Mouse (Mus musculus) brain, embryonic 14.5 days (tissue): ENCODE measurements around the gene Dpp6. TPM values are rescaled to one million over a fixed set of nuclear protein-coding genes. Genes with fewer than 3 reads are reported as not detected.

ENCODE experiments used
- DNase-seq: peaks from one replicate; pipeline ENCODE4 v3.0.0-alpha.2; 2011; ENCODE audit warnings: low read depth
- CTCF ChIP-seq: fragments of 200-500 bp; IDR thresholded peaks from 2 replicates; pipeline ENCODE4 v1.5.1; 2012; ENCODE audit warnings: inconsistent platforms, mild to moderate bottlenecking, moderate library complexity, borderline replicate concordance; ENCODE audit not compliant: insufficient read depth, insufficient read length; ENCODE audit errors: extremely low read depth
- POLR2A ChIP-seq: fragments of 200-500 bp; IDR thresholded peaks from 2 replicates; pipeline ENCODE4 v1.6.1; 2012; ENCODE audit warnings: mild to moderate bottlenecking, inconsistent platforms, borderline replicate concordance; ENCODE audit not compliant: poor library complexity, insufficient read depth, insufficient read length, severe bottlenecking; ENCODE audit errors: extremely low read depth
- polyA plus RNA-seq: library from polyadenylated mRNA; depleted of rRNA; stranded (reverse); fragments of >200 nt; gene quantifications from 2 replicates; pipeline ENCODE4 v1.2.3, GENCODE M21; 2012

Gene Dpp6
- polyA plus RNA-seq, 1 experiment, result 84.1 TPM

GRCm38 (mm10) chr5:27632151-27632550, 815.1 kb downstream of the Dpp6 start:
- TF ChIP-seq CTCF (no peak), POLR2A (no peak)
- no peak for DNase-seq

DNA sequence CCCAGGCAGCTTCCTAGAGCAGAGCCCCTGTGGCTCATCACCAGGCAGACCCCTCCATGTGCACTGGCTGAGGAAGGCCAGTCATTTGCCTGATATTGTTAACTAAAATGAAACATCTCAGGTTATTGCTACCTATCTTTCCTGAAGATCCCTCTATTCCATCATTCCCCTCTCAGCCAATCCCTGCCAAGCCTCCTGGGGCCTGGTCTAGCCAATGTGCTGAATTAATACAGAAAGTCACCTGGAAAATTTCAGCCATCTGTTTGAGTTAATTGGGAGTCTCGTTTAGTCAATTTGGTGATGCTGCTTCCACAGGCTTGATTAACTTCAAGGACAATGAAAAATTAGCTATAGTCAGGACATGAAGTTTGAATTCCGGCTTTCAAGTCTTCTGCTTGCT, 818.9 kb downstream of the Dpp6 start:
- no peak for TF ChIP-seq CTCF
- TF ChIP-seq POLR2A, result no peak
- DNase-seq, result no peak

- TF ChIP-seq CTCF, result no peak
- no peak for TF ChIP-seq POLR2A
- no peak for DNase-seq
Observed at GRCm38 (mm10) chr5:27641876-27642275, 824.9 kb downstream of the Dpp6 start.

DNA sequence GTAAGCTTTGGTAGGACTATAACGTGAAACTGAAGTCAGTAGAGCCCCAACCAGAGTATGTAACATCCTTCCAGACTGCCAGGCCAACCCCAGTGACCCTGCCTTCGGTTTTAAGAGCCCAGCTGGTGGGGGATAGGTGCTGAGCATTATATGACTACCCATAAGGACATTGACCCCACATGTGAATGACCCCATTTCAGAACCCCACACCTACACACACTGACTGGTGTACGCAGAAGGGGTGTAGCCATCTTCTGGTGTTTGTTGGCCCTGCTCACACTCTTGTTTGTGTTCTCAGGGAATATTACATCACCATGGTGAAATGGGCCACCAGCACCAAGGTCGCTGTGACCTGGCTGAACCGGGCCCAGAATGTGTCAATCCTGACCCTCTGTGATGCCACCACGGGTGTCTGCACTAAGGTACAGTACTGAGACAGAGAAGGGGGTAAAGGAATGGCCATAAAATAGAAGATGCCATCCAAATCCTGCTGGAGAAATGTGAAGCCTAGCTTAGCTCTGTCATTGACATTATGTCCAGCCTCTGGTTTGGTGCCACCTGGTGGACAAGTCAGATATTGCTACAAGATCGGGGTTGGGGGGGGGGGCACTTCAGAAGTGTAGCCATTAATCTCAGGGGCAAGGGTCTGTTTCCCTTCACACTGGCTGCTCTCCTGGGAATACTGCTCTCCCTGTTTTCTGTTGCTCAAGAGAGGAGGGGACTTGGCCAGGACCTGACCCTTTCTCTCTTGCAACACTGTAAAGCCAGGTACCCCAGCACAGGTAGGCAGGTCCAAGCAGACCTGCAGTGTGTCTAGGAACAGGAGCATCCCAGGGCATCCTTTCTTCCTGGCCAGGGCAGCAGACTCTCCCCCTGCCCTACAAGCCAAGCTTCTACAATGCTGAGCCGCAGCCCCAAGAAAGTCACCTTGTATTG, 835.1 kb downstream of the Dpp6 start:
- peak; percentile 43 for DNase-seq
- TF ChIP-seq CTCF, result peak; percentile 75; the same call in 1 of the 2 replicates
- no peak for TF ChIP-seq POLR2A

DNA sequence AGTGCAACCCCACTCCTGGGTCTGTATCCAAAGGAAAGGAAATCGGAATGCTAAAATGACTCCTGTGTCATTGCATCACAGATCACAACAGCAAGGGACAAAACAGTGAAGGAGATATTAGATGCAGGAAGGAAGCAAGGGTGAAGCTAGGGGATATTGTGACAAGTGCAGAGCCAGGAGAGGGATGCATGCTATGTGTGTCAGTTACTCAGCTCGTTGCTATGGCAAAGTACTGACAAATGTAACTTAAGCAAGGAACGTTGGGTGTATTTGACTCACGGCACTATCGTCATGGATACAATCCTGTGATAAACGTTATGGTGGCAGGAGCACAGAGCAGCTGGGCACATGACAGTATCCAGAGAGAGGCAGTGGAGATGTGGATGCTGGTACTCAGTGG, 839.1 kb downstream of the Dpp6 start:
- peak; percentile 26 for DNase-seq
- TF ChIP-seq CTCF, result no peak
- no peak for TF ChIP-seq POLR2A

- no peak for DNase-seq
- TF ChIP-seq POLR2A (no peak), CTCF (no peak)
Observed at GRCm38 (mm10) chr5:27657672-27658071, 840.7 kb downstream of the Dpp6 start.

- DNase-seq, result no peak
- no peak for TF ChIP-seq CTCF
- TF ChIP-seq POLR2A, result no peak
Observed at GRCm38 (mm10) chr5:27658165-27658564, 841.2 kb downstream of the Dpp6 start.

- no peak for DNase-seq
- TF ChIP-seq CTCF (no peak), POLR2A (no peak)
Observed at GRCm38 (mm10) chr5:27658569-27658968, 841.6 kb downstream of the Dpp6 start.

- DNase-seq, result no peak
- TF ChIP-seq CTCF (no peak), POLR2A (no peak)
Observed at GRCm38 (mm10) chr5:27659019-27659418, 842.0 kb downstream of the Dpp6 start.

GRCm38 (mm10) chr5:27659781-27660180, 842.8 kb downstream of the Dpp6 start:
- no peak for DNase-seq
- TF ChIP-seq POLR2A (no peak), CTCF (no peak)

DNA sequence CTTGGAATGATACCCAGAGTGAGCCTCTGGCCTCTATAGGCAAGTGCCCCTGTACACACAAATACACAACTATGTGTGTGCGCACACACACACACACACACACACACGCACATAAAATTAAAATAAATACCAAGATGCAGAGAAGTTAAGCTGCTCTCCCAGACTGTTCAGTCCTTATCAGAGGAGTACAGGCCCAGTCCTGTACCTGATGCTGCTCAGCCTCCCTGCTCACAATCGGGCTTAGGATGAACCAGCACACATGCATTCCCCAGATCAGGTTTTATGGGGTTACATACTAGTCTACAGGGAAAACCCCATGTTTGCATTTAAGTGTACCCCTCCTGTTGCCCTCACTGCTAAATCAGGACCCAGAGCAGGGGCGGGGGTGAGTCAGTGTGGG, 847.1 kb downstream of the Dpp6 start:
- no peak for DNase-seq
- TF ChIP-seq POLR2A (no peak), CTCF (no peak)

GRCm38 (mm10) chr5:27671487-27671886, 854.5 kb downstream of the Dpp6 start:
- DNase-seq, result no peak
- TF ChIP-seq CTCF (no peak), POLR2A (no peak)
